Mouse (Mus musculus): ENCODE results near the gene Nckipsd.

Nckipsd gene

DNA sequence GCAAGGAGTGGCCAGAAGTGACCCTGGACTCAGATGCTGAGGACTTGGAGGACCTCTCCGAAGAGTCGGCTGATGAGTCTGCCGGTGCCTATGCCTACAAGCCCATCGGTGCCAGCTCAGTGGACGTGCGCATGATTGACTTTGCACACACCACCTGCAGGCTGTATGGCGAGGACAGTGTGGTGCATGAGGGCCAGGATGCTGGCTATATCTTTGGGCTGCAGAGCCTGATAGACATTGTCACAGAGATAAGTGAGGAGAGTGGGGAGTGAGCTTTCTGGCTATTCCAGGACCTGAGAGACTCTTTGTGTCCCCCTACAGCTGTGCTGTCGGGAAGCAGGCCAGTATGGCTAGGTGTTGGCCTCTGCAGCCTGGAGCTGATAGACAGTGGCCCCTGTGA lies 2.4 kb upstream of the Nckipsd start:
- no peak for DNase-seq

DNA sequence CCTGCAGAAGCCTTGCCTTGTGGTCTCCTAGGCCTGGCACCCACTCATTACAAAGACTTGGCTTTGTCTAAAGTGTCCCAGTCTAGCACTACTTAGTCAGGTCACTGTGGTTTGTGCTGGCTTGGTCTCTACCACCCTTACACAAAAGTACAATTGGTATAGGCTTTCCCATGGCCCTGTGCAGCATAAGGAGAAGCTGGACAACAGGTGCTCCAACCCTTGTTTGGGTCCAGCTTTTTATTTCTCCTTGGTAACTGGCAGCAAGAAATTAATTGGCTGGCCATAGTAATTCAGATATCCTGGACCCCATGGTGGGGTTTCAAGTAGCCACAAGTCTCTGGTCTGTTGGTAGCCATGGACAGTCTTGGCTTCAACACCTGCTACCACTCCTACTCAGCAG lies 1.8 kb upstream of the Nckipsd start:
- DNase-seq: no peak

DNA sequence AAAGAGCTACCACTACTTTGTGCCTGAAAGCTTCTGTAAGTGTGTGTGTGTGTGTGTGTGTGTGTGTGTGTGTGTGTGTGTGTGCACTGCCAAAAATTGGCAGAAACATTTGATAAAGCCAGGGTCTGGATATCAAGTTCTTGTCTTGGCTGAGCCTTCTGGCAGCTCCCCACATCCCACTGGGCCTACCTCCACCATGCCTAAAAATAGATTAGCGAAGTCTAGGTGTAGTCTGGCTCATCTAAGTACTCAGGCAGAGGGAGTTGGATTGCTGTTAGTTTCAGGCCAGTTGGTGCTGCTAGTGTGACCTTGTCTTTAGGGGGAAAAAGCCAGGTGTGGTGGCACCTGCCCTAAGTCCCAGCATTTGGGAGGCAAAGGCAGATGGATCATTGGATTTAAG lies 1.3 kb upstream of the Nckipsd start:
- DNase-seq: no peak

GRCm38 (mm10) chr9:108807674-108808073 lies 494 bp upstream of the Nckipsd start:
- no peak for DNase-seq

DNA sequence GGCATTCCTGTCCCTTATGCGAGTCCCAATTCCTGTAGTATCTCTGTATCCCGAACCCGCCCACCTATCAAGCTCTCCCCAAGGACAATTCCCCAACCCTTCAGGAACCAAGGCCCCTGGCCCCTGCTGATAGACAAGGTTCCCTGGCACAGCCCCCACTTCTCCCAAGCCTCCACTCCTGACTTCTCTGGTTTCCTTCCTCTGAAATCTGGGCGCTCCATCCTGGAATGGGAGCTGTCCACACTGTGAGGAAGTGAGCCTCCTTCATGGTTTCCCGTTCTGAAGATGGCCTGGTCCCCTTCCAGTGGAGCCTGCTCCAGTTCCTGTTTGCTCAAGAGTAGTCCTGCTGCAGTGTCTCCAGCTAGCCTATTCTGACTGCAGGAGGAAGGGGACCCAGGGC lies 1.0 kb downstream of the Nckipsd start:
- no peak for DNase-seq

- no peak for DNase-seq
These were observed 1.6 kb downstream of the Nckipsd start for GRCm38 (mm10) chr9:108809723-108810122.

DNA sequence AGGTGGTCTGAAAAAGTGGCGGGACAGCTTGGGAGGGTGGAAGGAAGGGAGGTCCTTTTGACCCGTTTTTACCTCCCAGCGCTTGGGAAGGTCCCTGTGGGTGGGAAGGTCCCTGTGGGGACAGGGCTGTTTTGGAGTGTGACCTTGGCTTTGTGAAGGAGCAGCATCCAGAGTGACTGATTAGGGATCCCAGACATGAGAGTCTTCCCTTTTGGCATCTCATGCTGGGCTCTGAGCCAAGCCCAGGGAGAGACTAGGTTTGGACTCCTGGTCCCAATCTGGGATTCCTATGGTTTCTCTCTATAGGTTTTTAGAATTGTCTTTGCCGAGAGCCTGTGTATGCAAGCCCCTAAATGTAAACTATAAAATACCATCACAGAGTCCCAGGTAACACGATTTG lies 2.3 kb downstream of the Nckipsd start:
- no peak for DNase-seq

- no peak for DNase-seq
These were observed 7.4 kb downstream of the Nckipsd start for GRCm38 (mm10) chr9:108815557-108815956.

DNA sequence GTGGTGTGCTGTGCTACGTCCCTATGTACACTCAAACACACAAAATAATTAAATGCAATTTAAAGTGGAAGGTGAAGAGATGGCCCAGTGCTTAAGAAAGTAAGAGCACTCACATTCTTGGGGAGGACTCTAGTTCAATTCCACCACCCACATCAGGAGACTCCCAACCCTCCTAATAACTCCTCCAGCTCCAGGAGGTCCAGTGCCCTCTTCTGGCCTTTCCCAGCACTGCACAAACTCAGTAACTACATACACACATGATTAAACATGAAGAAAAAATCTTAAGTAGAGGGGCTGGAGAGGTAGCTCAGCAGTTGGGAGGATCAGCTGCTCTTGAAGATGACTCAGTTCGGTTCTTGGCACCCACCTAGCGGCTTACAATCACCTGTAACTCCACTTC lies 11.3 kb downstream of the Nckipsd start:
- peak in 1 of 2 experiments; percentile 55 for DNase-seq

DNA sequence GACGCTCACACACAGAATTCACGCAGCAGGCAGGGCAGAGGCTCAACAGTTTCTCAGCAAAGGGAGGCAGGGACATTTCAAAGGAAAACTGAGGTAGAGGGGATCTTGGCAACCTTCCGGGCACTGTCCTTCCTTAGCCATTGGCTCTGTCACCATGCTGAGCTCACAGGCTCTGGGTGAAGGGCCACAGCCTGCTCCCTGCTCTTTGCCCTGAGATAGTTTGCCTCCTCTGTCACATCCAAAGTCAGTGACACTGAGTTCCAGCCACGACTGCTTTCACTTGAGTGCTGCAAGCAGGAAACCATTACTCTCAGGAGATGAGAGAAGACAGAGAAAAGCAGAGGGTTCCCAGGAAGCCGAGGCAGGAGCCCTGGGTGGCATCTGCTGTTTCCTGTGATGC lies 11.9 kb downstream of the Nckipsd start:
- no peak for DNase-seq

DNA sequence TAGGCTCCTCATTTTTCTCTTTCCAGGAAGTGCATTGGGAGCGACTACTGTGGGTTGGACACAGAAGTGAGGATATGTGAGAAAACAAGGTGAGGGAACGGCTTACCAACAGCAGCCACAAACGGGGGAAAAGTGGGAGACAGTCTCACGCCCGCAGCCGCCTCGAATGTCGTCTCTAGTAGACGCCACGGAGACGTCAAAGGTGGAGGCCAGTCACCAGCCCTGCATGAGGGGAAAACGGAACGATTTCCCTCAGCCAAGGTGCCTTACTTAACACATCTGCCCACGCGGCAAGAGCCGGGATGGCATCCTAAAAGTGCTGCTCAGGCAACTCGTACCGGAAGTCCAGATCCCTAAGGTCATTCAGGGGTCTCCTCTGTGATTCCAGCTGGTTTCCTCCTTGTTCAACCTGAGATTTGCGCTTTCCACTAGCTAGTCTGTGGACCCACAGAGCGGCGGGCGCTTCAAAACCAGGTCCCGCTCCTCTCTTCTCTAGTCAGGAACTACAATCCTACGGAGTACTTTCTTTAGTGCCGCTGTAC lies 16.0 kb downstream of the Nckipsd start:
- no peak for DNase-seq

- DNase-seq: no peak
These were observed 16.7 kb downstream of the Nckipsd start for GRCm38 (mm10) chr9:108824755-108825413.

DNA sequence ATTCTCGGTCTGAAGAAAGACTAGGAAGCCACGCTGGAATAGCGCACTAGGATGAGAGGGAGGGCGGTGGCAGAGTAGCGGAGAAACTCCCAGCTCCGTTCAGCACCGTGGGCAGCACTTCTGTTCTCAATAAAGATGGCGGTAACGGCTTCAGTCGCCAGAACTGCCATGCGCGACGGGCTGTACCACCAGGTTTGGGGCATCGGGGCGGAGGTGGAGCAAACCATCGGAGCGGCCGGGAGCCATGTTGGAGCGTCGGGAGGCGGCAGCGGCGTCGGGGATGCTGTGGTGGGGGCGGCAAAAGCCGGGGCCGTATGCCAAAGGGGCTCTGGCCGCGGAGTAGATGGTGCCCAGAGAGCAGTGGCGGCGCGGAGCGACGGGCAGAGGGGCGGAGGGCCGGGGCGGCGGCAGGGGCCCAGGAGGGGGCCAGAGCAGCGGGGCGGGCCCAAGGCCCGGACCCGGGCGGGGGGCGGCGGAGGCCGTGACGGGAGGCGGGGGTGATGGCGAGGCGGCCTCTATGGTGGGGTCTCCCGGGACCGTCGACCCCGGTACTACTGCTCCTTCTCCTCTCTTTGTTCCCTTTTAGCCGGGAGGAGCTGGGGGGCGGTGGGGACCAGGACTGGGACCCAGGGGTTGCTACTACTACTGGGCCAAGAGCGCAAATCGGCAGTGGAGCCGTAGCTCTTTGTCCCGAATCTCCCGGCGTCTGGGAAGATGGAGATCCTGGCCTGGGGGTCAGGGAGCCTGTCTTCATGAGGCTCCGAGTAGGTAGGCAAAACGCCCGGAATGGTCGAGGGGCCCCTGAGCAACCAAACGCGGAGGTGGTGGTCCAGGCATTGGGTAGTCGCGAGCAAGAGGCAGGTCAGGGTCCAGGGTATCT lies 17.9 kb downstream of the Nckipsd start, which contains the start of gene Celsr3:
Celsr3 (plus strand) TSS at position 501 of the 880 bp plus-strand sequence.
- DNase-seq: no peak

DNA sequence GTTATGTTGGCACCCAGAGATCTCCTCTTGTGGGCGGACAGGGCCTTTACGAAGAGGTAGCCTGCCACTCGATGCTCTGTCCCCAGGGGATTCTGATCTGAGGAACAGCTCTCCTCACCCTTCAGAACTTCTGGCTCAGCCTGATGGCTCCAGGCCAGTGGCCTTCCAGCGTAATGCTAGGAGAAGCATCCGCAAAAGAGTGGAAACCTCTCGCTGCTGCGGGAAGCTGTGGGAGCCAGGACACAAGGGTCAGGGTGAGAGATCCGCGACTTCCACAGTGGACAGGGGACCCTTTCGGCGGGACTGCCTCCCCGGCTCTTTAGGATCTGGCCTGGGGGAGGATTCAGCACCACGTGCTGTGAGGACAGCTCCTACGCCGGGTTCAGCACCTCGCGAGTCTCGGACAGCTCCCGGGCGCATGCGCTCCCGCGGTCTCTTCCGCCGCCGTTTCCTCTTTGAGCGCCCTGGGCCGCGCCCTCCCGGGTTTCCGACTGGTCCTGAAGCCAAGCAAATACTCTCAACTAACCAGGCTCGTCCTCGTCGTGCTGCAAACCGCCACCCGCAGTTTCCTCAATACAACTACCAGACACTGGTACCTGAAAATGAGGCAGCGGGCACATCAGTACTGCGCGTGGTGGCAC lies 18.7 kb downstream of the Nckipsd start:
- peak; percentile 53 to 68 for DNase-seq

GRCm38 (mm10) chr9:108827454-108827853 lies 19.3 kb downstream of the Nckipsd start:
- DNase-seq: no peak

DNA sequence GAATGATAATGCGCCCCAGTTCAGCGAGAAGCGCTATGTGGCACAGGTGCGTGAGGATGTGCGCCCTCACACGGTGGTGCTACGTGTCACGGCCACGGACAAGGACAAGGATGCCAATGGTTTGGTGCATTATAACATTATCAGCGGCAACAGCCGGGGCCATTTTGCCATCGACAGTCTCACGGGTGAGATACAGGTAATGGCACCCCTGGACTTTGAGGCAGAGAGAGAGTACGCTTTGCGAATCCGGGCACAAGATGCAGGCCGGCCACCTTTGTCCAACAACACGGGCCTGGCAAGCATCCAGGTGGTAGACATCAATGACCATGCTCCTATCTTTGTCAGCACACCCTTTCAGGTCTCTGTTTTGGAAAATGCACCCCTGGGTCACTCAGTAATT lies 19.7 kb downstream of the Nckipsd start:
- no peak for DNase-seq

- no peak for DNase-seq
These were observed 23.5 kb downstream of the Nckipsd start for GRCm38 (mm10) chr9:108831637-108832036.

DNA sequence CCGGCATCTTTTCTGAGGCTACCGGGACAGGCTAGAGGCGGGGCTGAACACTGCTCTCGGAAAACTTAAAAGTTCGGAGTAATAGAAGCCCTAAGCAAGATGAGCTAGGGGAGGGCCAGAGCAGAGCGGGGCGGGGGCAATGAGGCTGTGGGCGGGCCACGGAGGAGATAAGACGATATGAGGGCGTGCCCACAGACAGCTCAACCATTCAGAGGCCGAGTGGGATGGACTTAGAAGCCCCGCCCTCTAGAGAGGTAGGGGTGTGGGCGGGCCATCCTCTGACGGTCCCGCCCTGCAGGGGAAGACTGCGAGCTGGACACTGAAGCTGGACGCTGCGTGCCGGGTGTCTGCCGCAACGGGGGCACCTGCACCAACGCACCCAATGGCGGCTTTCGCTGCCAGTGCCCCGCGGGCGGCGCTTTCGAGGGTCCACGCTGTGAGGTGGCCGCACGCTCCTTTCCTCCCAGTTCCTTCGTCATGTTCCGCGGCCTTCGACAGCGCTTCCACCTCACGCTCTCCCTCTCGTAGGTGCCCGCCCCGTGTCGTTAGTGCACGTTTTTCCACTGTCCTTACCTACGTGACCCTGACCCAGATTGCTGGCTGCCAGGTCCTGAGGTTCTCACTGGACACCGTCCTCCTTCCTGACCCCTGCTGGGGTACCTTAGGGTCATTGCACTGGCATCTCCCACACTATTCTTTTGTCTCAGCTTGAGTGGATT lies 24.4 kb downstream of the Nckipsd start:
- DNase-seq: peak; percentile 75 to 77

- DNase-seq: no peak
These were observed 34.8 kb downstream of the Nckipsd start for GRCm38 (mm10) chr9:108842989-108843388.

GRCm38 (mm10) chr9:108845390-108845789 lies 37.2 kb downstream of the Nckipsd start:
- no peak for DNase-seq

- no peak for DNase-seq
These were observed 39.2 kb downstream of the Nckipsd start for GRCm38 (mm10) chr9:108847374-108847773.

DNA sequence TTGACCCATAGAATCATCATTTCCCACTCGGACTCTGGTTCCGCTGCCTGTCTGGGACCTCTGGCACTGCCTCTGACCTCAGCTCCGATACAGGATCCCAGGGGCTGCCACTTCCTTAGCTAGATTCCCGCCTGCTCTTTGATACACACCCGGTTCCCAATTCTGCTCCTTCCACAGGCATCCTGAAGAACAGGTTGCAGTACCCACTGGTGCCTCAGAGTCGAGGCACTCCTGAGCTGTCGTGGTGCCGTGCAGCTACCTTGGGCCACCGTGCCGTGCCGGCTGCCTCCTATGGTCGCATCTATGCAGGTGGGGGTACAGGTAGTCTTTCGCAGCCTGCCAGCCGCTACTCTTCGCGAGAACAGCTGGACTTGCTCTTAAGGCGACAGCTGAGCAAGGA lies 40.3 kb downstream of the Nckipsd start:
- DNase-seq: no peak

DNA sequence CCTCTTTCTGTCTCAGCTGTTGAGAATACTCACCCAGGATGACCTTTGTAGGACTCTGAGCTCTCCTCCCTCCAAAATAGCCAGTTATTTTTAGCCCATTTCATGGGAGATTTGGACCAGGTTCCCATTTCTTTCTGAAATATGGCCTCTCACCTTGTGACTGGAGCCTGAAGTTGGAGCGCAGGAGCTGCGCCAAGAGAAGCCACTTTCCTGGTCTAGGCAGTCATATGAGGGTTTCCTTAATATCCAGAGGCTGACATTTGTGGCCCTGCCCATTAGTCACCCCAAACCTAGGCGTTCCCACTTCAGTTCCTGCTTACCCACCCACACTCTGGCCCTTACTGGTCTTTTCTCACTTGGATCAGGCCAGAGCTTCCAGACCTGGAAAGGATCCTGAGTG lies 44.8 kb downstream of the Nckipsd start, which contains the start of gene Slc26a6:
Slc26a6 (plus strand) TSS at position 308 of the 400 bp plus-strand sequence.
- no peak for DNase-seq
